In genomic region chr6:67510752-67511151, GRCm38 (mm10) we compare ENCODE assay signal across 8 mouse cellular contexts. TPM values are rescaled to one million over a fixed set of nuclear protein-coding genes. Genes with fewer than 3 reads are reported as not detected.
A peak's percentile ranks its signal among the peaks of the same experiment; 100 is the strongest.
DNase-seq lines count a peak whose midpoint lies in the region; ATAC-seq and TF ChIP-seq lines count a peak whose summit lies in the region.

No protein-coding gene starts in this region.

- no peak overlapping the region for H3K4me2 ChIP-seq in liver, postnatal 0 days (ENCODE audit: low read depth, low read length)

- no peaks in the 10 kb centered on the region for H3K4me1 ChIP-seq in liver, postnatal 0 days (ENCODE audit: insufficient read depth)
- H3K4me1 ChIP-seq in cerebellum, adult 2 months (ENCODE audit: control insufficient read depth, insufficient read depth, low read length): no peaks in the 10 kb centered on the region

- peak; percentile 35 to 54 for DNase-seq in heart, postnatal 10 days
- DNase-seq in heart, adult 8-10 months (ENCODE audit: low spot score): no peak
- DNase-seq in 416B (ENCODE audit: low read depth) (peak; percentile 32), Patski (ENCODE audit: low read depth, low spot score) (no peak)
- peak; percentile 10 for DNase-seq in gonadal fat pad, adult 2 months (ENCODE audit: low read depth)
- DNase-seq in liver, postnatal 0 days: peak; percentile 40
- DNase-seq in right cerebral cortex, postnatal 14 days: peak; percentile 34
- no peak for DNase-seq in cerebellum, adult 2 months

- TF ChIP-seq POLR2A in cerebellum, adult 2 months (IDR thresholded peaks at IDR 0.05; ENCODE audit: borderline replicate concordance, insufficient read depth, low read length): no peak

- no peaks in the 10 kb centered on the region for H3K9me3 ChIP-seq in liver, postnatal 0 days (ENCODE audit: low read length)

- H3K4me3 ChIP-seq in liver, postnatal 0 days (ENCODE audit: low read depth, low read length): no peak overlapping the region
- H3K4me3 ChIP-seq in cerebellum, adult 2 months (replicated peaks; ENCODE audit: insufficient read depth, low read depth, low read length): no peak overlapping the region

- CTCF ChIA-PET in Patski (lab: Charles Lee): interaction anchor here (0.9 to 5.9 kb wide), 11 partner anchors 9 to 65 kb away, joined by 3 to 58 read pairs (median 6); partner anchors contain the start of gene Il23r

- no peak overlapping the region for H3K27ac ChIP-seq in liver, postnatal 0 days (ENCODE audit: low read depth)
- no peak overlapping the region for H3K27ac ChIP-seq in cerebellum, adult 2 months (ENCODE audit: insufficient read depth, low read length)

- peak; percentile 73 for ATAC-seq in Patski
- no peak for ATAC-seq in liver, postnatal 0 days

- POLR2A ChIA-PET in Patski (lab: Charles Lee): interaction anchor here (0.7 kb wide), 1 partner anchor 340 kb away, joined by 3 read pairs; no protein-coding TSS in a partner anchor

- in situ Hi-C loops in Patski (cut with MboI; ENCODE audit: low pct_unique_long_range_greater_than_20kb): no loop called here

- no peak overlapping the region for H3K9ac ChIP-seq in liver, postnatal 0 days (replicated peaks)

- intact Hi-C loops in heart, postnatal 10 days (cut with DNase I): no loop called here

- no peaks in the 10 kb centered on the region for H3K36me3 ChIP-seq in liver, postnatal 0 days (replicated peaks; ENCODE audit: insufficient read depth, low read length)

- TF ChIP-seq EP300 in liver, postnatal 0 days (IDR thresholded peaks at IDR 0.05; ENCODE audit: low read depth): no peak

- peak; percentile 84 for TF ChIP-seq CTCF in Patski (IDR thresholded peaks at IDR 0.05)
- TF ChIP-seq CTCF in liver, postnatal 0 days (IDR thresholded peaks at IDR 0.05; ENCODE audit: low read depth): peak; percentile 66
- no peak for TF ChIP-seq CTCF in cerebellum, adult 2 months (IDR thresholded peaks at IDR 0.05; ENCODE audit: borderline replicate concordance, insufficient read depth, low read depth, low read length)

- no peaks in the 10 kb centered on the region for H3K27me3 ChIP-seq in Patski
- no peaks in the 10 kb centered on the region for H3K27me3 ChIP-seq in liver, postnatal 0 days (ENCODE audit: insufficient read depth, low read length)
- H3K27me3 ChIP-seq in cerebellum, adult 2 months (ENCODE audit: control insufficient read depth, insufficient read depth, low read length): no peaks in the 10 kb centered on the region

RNA-seq across cellular contexts. Expression of gene Il23r, which starts 19.1 kb away (rescaled TPM):
- total RNA-seq in heart, postnatal 10 days (2021): not detected
- not detected for total RNA-seq in heart, adult 8-10 months (2022)
- polyA plus RNA-seq in Patski (2021): 0.28 TPM
- 0.11 TPM in 1 of 2 replicates, not detected in the other for polyA plus RNA-seq in gonadal fat pad, adult 2 months (2012; rRNA removed)
- not detected in 2 replicates for polyA plus RNA-seq in liver, postnatal 0 days (2015; fragmentation: Nextera tagmentation; extraction: Ambion mirVana)
- 0.03 and 0.08 TPM in 2 replicates for polyA plus RNA-seq in cerebellum, adult 2 months (2012; rRNA removed)

RNA-seq across cellular contexts. Expression of gene Tacstd2, which starts 24.8 kb away (rescaled TPM):
- total RNA-seq in heart, postnatal 10 days (2021): not detected
- under 1 TPM in 1 of 4 experiments, not detected in 3; 0.19 TPM for total RNA-seq in heart, adult 8-10 months (2022)
- 68.7 TPM for polyA plus RNA-seq in Patski (2021)
- polyA plus RNA-seq in gonadal fat pad, adult 2 months (2012; rRNA removed): 9.5 and 16.5 TPM in 2 replicates
- 0.47 and 0.67 TPM in 2 replicates for polyA plus RNA-seq in liver, postnatal 0 days (2015; fragmentation: Nextera tagmentation; extraction: Ambion mirVana)
- polyA plus RNA-seq in cerebellum, adult 2 months (2012; rRNA removed): 0.25 and 0.29 TPM in 2 replicates

Comparison
In these comparisons a context has a peak if more than half of its experiments do, and no peak if none do; other contexts are left out.
1. DNase-seq: peak in heart, postnatal 10 days (2 of 2), 416B (single experiment), gonadal fat pad, adult 2 months (single experiment), liver, postnatal 0 days (single experiment) and right cerebral cortex, postnatal 14 days (single experiment); none in heart, adult 8-10 months (single experiment), Patski (single experiment) and cerebellum, adult 2 months (0 of 2).